Mouse (Mus musculus) urinary bladder, postnatal 25 days (tissue): ENCODE data around the gene 4930442H23Rik.

ENCODE experiments used
- DNase-seq: peaks from one replicate; pipeline ENCODE4 v3.0.0; 2022; ENCODE audit warnings: low spot score

Gene 4930442H23Rik

GRCm38 (mm10) chr10:81143845-81144437 is 39.7 kb downstream of the 4930442H23Rik start:
- DNase-seq = no peak

GRCm38 (mm10) chr10:81143157-81143633 is 40.5 kb downstream of the 4930442H23Rik start:
- no peak for DNase-seq

- DNase-seq = no peak
These were observed 41.1 kb downstream of the 4930442H23Rik start for GRCm38 (mm10) chr10:81142551-81142981.

GRCm38 (mm10) chr10:81141455-81142210 is 42.0 kb downstream of the 4930442H23Rik start:
- DNase-seq = no peak

GRCm38 (mm10) chr10:81140717-81141454 is 42.8 kb downstream of the 4930442H23Rik start:
- no peak for DNase-seq

GRCm38 (mm10) chr10:81140005-81140404 is 43.6 kb downstream of the 4930442H23Rik start:
- no peak for DNase-seq

- DNase-seq = no peak
These were observed 44.2 kb downstream of the 4930442H23Rik start for GRCm38 (mm10) chr10:81139529-81139846.

GRCm38 (mm10) chr10:81138821-81139528 is 44.7 kb downstream of the 4930442H23Rik start:
- DNase-seq = no peak

GRCm38 (mm10) chr10:81138131-81138782 is 45.4 kb downstream of the 4930442H23Rik start:
- DNase-seq = no peak

- DNase-seq = peak; percentile 99
These were observed 46.2 kb downstream of the 4930442H23Rik start for GRCm38 (mm10) chr10:81137252-81138130.

- DNase-seq = peak; percentile 68
These were observed 46.9 kb downstream of the 4930442H23Rik start for GRCm38 (mm10) chr10:81136706-81137231.

GRCm38 (mm10) chr10:81135831-81136705 is 47.6 kb downstream of the 4930442H23Rik start:
- peak; percentile 68 for DNase-seq

- DNase-seq = no peak
These were observed 48.5 kb downstream of the 4930442H23Rik start, which contains the start of gene Zbtb7a for GRCm38 (mm10) chr10:81134966-81135681. Zbtb7a (plus strand) TSS chr10:81135220.

- DNase-seq = peak; percentile 59
These were observed 49.5 kb downstream of the 4930442H23Rik start for GRCm38 (mm10) chr10:81134181-81134587.
